Comparison of ENCODE assay signal across 8 mouse cellular contexts in the genomic region with DNA sequence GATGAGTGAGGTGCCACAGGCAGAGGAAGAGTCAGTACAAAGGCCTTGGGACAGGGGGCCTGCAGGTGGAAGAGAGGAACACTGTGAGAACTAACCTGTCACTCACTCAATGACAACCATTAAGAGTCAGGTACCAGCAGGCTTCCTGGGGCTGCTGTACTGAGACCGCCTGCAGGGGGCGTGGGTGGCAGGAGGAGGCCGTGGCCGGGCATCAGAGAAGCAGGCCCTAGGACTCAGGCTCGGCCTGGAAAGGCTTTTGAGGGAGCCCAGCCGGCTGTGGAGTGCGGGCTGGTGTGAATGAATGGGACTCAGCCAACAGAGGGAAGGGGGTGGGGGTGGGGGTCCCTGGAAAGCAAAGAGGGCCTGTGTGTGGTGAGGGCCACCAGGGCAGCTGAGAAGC.
DNase-seq lines count a peak whose midpoint lies in the region; ATAC-seq lines count a peak whose summit lies in the region.

No protein-coding gene starts in this region.

- H3K4me1 ChIP-seq in limb, embryonic 13.5 days: peaks cover 54% of the 10 kb centered on the region
- peaks cover 20% of the 10 kb centered on the region; the same call in 1 of the 2 replicates for H3K4me1 ChIP-seq in midbrain, embryonic 16.5 days (ENCODE audit: control insufficient read depth, insufficient read depth, low read length)

- no peak overlapping the region for H3K4me3 ChIP-seq in limb, embryonic 13.5 days
- no peak overlapping the region for H3K4me3 ChIP-seq in midbrain, embryonic 16.5 days (ENCODE audit: low read depth, low read length)

- H3K36me3 ChIP-seq in limb, embryonic 13.5 days: no peaks in the 10 kb centered on the region
- H3K36me3 ChIP-seq in midbrain, embryonic 16.5 days (ENCODE audit: control insufficient read depth, insufficient read depth, low read length): no peaks in the 10 kb centered on the region

- no peak overlapping the region for H3K9ac ChIP-seq in limb, embryonic 13.5 days
- no peak overlapping the region for H3K9ac ChIP-seq in midbrain, embryonic 16.5 days (ENCODE audit: low read depth, low read length)

- H3K4me2 ChIP-seq in limb, embryonic 13.5 days (replicated peaks): no peak overlapping the region
- H3K4me2 ChIP-seq in midbrain, embryonic 16.5 days (ENCODE audit: low read length): no peak overlapping the region

- WGBS in limb, embryonic 13.5 days: 7% methylated on average over 7 of the region's 7 CpGs
- 6% methylated on average over 7 of the region's 7 CpGs for WGBS in midbrain, embryonic 16.5 days

- peak; percentile 50 to 67 for DNase-seq in heart, postnatal 14 days
- DNase-seq in heart, adult 18-20 months: no peak
- DNase-seq in ES-CJ7 (ENCODE audit: low read depth, low spot score) (peak; percentile 82), adipocyte (ENCODE audit: low spot score) (no peak)
- peak; percentile 72 for DNase-seq in embryo, embryonic 11 days
- no peak for DNase-seq in gastrocnemius, adult 18-20 months (ENCODE audit: low spot score)

- ATAC-seq in limb, embryonic 13.5 days (ENCODE audit: low FRiP score, low read depth): peak; percentile 26; the same call in 1 of the 2 replicates
- ATAC-seq in midbrain, embryonic 16.5 days: no peak

- H3K27me3 ChIP-seq in limb, embryonic 13.5 days: peaks cover 40% of the 10 kb centered on the region
- no peaks in the 10 kb centered on the region for H3K27me3 ChIP-seq in midbrain, embryonic 16.5 days (ENCODE audit: control insufficient read depth, insufficient read depth, low read depth, low read length)

- intact Hi-C loops in heart, postnatal 14 days (cut with DNase I): no loop called here

- peak overlapping the region; percentile 7; the same call in 1 of the 2 replicates for H3K27ac ChIP-seq in limb, embryonic 13.5 days
- peak overlapping the region; percentile 51 for H3K27ac ChIP-seq in midbrain, embryonic 16.5 days (ENCODE audit: low read length)

- no peaks in the 10 kb centered on the region for H3K9me3 ChIP-seq in limb, embryonic 13.5 days
- H3K9me3 ChIP-seq in midbrain, embryonic 16.5 days (replicated peaks; ENCODE audit: control insufficient read depth, low read length, poor library complexity, severe bottlenecking): no peaks in the 10 kb centered on the region

Comparison
In these comparisons a context has a peak if more than half of its experiments do, and no peak if none do; other contexts are left out.
1. DNase-seq: peak in heart, postnatal 14 days (2 of 2), ES-CJ7 (single experiment) and embryo, embryonic 11 days (single experiment); none in heart, adult 18-20 months (0 of 2), adipocyte (single experiment) and gastrocnemius, adult 18-20 months (single experiment).